8 mouse cellular contexts compared by ENCODE assay signal in genomic region chr5:23843674-23844530, GRCm38 (mm10). TPM values are rescaled to one million over a fixed set of nuclear protein-coding genes. Genes with fewer than 3 reads are reported as not detected.
DNase-seq lines count a peak whose midpoint lies in the region; ATAC-seq and TF ChIP-seq lines count a peak whose summit lies in the region.

Tomm7 (minus strand) TSS chr5:23844161.

- peak; percentile 99 for ATAC-seq in common myeloid progenitor, adult 5-6 weeks (replicated peaks; ENCODE audit: low read depth, poor library complexity, severe bottlenecking)
- ATAC-seq in hindbrain, postnatal 0 days = peak; percentile 94
- peak; percentile 99 for ATAC-seq in megakaryocyte, adult 5-6 weeks (ENCODE audit: poor library complexity, severe bottlenecking)

- H3K4me2 ChIP-seq in hindbrain, postnatal 0 days (ENCODE audit: low read depth, low read length) = peak within 1 kb of the TSS; percentile 79

- H3K27me3 ChIP-seq in hindbrain, postnatal 0 days (ENCODE audit: insufficient read depth, low read length) = no peaks in the 10 kb centered on the region

- H3K4me1 ChIP-seq in hindbrain, postnatal 0 days (ENCODE audit: insufficient read depth, low read length) = peaks cover 5% of the 10 kb centered on the region; the same call in 1 of the 2 replicates

- intact Hi-C loops in gastrocnemius, adult 2 months (cut with DNase I) = no loop called here
- intact Hi-C loops in left cerebral cortex, adult 2 months (cut with DNase I) = no loop called here

- H3K4me3 ChIP-seq in gastrocnemius, adult 2 months = peak within 1 kb of the TSS; percentile 85
- peak within 1 kb of the TSS; percentile 67 for H3K4me3 ChIP-seq in hindbrain, postnatal 0 days (ENCODE audit: low read length)
- H3K4me3 ChIP-seq in left cerebral cortex, adult 2 months = peak within 1 kb of the TSS; percentile 91

- TF ChIP-seq CTCF in gastrocnemius, adult 2 months (IDR thresholded peaks at IDR 0.05) = peak; percentile 19; the same call in 1 of the 2 replicates
- TF ChIP-seq CTCF in hindbrain, postnatal 0 days (IDR thresholded peaks at IDR 0.05; ENCODE audit: low read depth) = peak; percentile 52
- no peak; the same call in 1 of the 2 replicates for TF ChIP-seq CTCF in left cerebral cortex, adult 2 months (IDR thresholded peaks at IDR 0.05)

- H3K9me3 ChIP-seq in hindbrain, postnatal 0 days (ENCODE audit: low read length) = no peaks in the 10 kb centered on the region

- peaks cover 4% of the 10 kb centered on the region; the same call in 1 of the 2 replicates for H3K36me3 ChIP-seq in hindbrain, postnatal 0 days (ENCODE audit: insufficient read depth, low read length)

- H3K27ac ChIP-seq in gastrocnemius, adult 2 months = peak within 1 kb of the TSS; percentile 96
- H3K27ac ChIP-seq in hindbrain, postnatal 0 days = peak within 1 kb of the TSS; percentile 82
- H3K27ac ChIP-seq in left cerebral cortex, adult 2 months = peak within 1 kb of the TSS; percentile 94

- H3K9ac ChIP-seq in hindbrain, postnatal 0 days (replicated peaks; ENCODE audit: low read length) = peak within 1 kb of the TSS; percentile 77

- peak; percentile 100 for DNase-seq in ZHBTc4 (ENCODE audit: low read depth, low spot score)
- DNase-seq in gastrocnemius, adult 2 months = peak; percentile 98
- peak; percentile 99 for DNase-seq in hindbrain, postnatal 0 days (ENCODE audit: low spot score)
- DNase-seq in left cerebral cortex, adult 2 months (ENCODE audit: extremely low spot score in 1 of 2, low spot score in 2 of 2) = peak; percentile 95 to 96
- peak; percentile 96 to 97 for DNase-seq in right cerebral cortex, adult 2 months (ENCODE audit: low spot score in 2 of 2)
- peak; percentile 97 for DNase-seq in urinary bladder, postnatal 14 days (ENCODE audit: low spot score)

- WGBS in hindbrain, postnatal 0 days = under 1% methylated on average over 44 of the region's 44 CpGs

RNA-seq across cellular contexts. Expression of gene Tomm7, which starts in this region (rescaled TPM):
- 229 and 298 TPM in 2 replicates for total RNA-seq in common myeloid progenitor, adult 5-6 weeks (2017)
- total RNA-seq in gastrocnemius, adult 2 months (2021) = 10 to 100 TPM; 64.1 to 74.4 TPM
- 7.5 and 10.1 TPM in 2 replicates for total RNA-seq in hindbrain, postnatal 0 days (2014; rRNA removed)
- 92.2 and 101 TPM in 2 replicates for polyA plus RNA-seq in hindbrain, postnatal 0 days (2015; fragmentation: Nextera tagmentation; extraction: Ambion mirVana)
- total RNA-seq in left cerebral cortex, adult 2 months (2021) = 10 to 100 TPM; 81.1 to 82.1 TPM
- 64.6 and 69.8 TPM in 2 replicates for total RNA-seq in megakaryocyte, adult 5-6 weeks (2015)
- 165 and 188 TPM in 2 replicates for total RNA-seq in megakaryocyte, adult 5-6 weeks (2017)

Comparison
In these comparisons a context has a peak if more than half of its experiments do, and no peak if none do; other contexts are left out.
1. Peak in every context shown above with its lines: DNase-seq, ATAC-seq, H3K4me3 ChIP-seq and H3K27ac ChIP-seq.